Mouse (Mus musculus) skeletal muscle tissue, postnatal 0 days (tissue): ENCODE data around the gene Rorb. TPM values are rescaled to one million over a fixed set of nuclear protein-coding genes. Genes with fewer than 3 reads are reported as not detected.

Source experiments
- polyA plus RNA-seq: library from polyadenylated mRNA; unstranded; fragments of >200 nt; fragmentation: Nextera tagmentation; extraction: Ambion mirVana; gene quantifications from 2 replicates; pipeline ENCODE4 v1.2.1, GENCODE M21; 2015

Rorb gene
- polyA plus RNA-seq: 0.24 and 0.37 TPM in 2 replicates

DNA sequence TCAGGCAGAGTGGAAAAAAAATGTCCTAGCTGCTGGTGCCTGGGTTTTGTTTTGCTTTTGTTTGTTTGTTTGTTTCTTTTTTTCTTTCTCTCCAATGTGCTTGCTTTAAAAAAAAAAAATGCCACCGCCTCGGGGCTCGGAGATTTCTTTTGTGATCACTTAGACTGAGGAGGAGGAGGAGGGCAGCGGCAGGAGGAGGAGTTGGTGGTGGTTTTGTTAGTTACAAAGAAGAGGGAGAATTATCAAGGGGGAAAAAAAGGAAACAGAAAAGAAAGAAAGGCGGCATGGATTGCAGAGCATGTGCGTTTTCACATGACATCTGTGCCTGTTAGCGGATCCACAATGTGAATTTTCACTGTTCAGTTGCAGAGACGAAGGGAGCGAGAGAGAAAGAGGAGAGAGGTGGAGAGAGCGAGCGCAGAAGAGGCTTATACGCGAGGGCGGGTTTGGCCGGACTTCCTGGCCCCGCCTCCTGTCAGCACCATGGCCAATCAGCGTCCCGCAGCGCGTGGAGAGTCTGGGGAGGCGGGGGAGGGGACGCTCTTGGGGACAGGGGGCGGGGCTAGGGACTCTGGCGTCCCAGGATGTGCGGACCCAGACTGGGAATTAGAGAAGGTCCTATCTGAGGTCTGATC lies at the start of gene Rorb:
Rorb (minus strand) TSS at position 404 of the 635 bp plus-strand sequence.

